Mouse (Mus musculus) limb, embryonic 14.5 days (tissue): ENCODE results near the gene Gstp2. TPM values are rescaled to one million over a fixed set of nuclear protein-coding genes. Genes with fewer than 3 reads are reported as not detected.

Experiments used
- ATAC-seq: fragments of 200-750 bp; cut with Nextera tagmentation; 2 replicates; pipeline ENCODE4 v1.8.0; 2017; ENCODE audit warnings: low read depth, moderate number of reproducible peaks, moderate TSS enrichment; ENCODE audit not compliant: low FRiP score
- DNase-seq: peaks from one replicate; pipeline ENCODE4 v3.0.0-alpha.2; 2015; ENCODE audit warnings: low spot score
- H3K27ac ChIP-seq: fragments of 300-500 bp; sonication (generic); replicated peaks from 2 replicates; pipeline ENCODE4 v1.5.1; 2014; ENCODE audit warnings: low read depth, mild to moderate bottlenecking, low read length, moderate library complexity, mixed read lengths
- H3K27me3 ChIP-seq: fragments of 300-500 bp; sonication (generic); 2 replicates; pipeline ENCODE4 v1.6.1; 2014; ENCODE audit warnings: low read length, mixed read lengths; ENCODE audit not compliant: control insufficient read depth, insufficient read depth
- H3K36me3 ChIP-seq: fragments of 300-500 bp; sonication (generic); 2 replicates; pipeline ENCODE4 v1.6.1; 2014; ENCODE audit warnings: mild to moderate bottlenecking, low read length, moderate library complexity, mixed read lengths; ENCODE audit not compliant: control insufficient read depth, insufficient read depth
- H3K4me1 ChIP-seq: fragments of 300-500 bp; sonication (generic); 2 replicates; pipeline ENCODE4 v1.6.1; 2014; ENCODE audit warnings: antibody characterized with exemption, low read length, mixed read lengths; ENCODE audit not compliant: control insufficient read depth, insufficient read depth
- H3K4me2 ChIP-seq: fragments of 300-500 bp; sonication (generic); replicated peaks from 2 replicates; pipeline ENCODE4 v1.6.1; 2014; ENCODE audit warnings: low read depth, mild to moderate bottlenecking, low read length, moderate library complexity; ENCODE audit not compliant: severe bottlenecking
- H3K4me3 ChIP-seq: fragments of 300-500 bp; sonication (generic); replicated peaks from 2 replicates; pipeline ENCODE4 v1.5.1; 2014; ENCODE audit warnings: low read length
- H3K9ac ChIP-seq: fragments of 300-500 bp; sonication (generic); 2 replicates; pipeline ENCODE4 v1.6.1; 2014; ENCODE audit warnings: mild to moderate bottlenecking, low read depth, low read length, moderate library complexity; ENCODE audit not compliant: severe bottlenecking
- H3K9me3 ChIP-seq: fragments of 300-500 bp; sonication (generic); 2 replicates; pipeline ENCODE4 v1.6.1; 2016; ENCODE audit warnings: low read length; ENCODE audit not compliant: control insufficient read depth
- POLR2A ChIP-seq: fragments of 200-500 bp; IDR thresholded peaks from 2 replicates; pipeline ENCODE4 v1.8.0; 2012; ENCODE audit warnings: inconsistent platforms, mild to moderate bottlenecking, moderate library complexity, borderline replicate concordance; ENCODE audit not compliant: insufficient read depth, insufficient read length; ENCODE audit errors: extremely low read depth
- WGBS: fragments of 180-500 bp; shearing (Covaris S2); extraction: QIAGEN DNeasy Blood & Tissue Kit; methylation state at CpG from one replicate; pipeline ENCODE4 v1.1.7; 2014; 5-methylcytosine and 5-hydroxymethylcytosine counted together
- polyA plus RNA-seq, 2 experiments: library from polyadenylated mRNA; depleted of rRNA in 1 of 2; stranded (reverse) in 1 of 2; unstranded in 1 of 2; fragments of >200 nt; fragmentation: Nextera tagmentation in 1 of 2; extraction: Ambion mirVana in 1 of 2; gene quantifications; 2 replicates each; pipeline versions ENCODE4 v1.2.1 to v1.2.3; 2012 to 2014

Gene Gstp2
- polyA plus RNA-seq, 2 experiments, result 1.7 to 10.8 TPM

DNA sequence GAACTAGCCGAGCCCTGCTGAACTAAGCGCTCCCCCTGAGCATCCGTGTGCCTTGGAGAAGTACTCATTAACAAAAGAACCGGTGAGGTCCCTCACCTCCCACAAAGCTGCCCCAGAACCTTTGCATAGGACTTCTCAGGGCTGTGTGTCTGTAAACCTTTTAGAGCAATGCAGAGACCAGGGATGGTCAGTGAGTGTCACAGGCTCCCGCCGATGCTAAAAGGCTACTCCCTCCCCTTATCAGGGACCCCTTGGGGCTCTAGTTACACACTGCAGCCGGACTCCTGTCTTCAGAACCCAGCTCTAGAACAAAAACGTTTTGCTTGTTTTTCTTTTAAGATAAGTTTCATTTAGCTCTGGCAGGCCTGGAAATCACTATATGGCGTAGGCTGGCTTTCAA lies 32.8 kb downstream of the Gstp2 start:
- DNase-seq (no peak), ATAC-seq (peak; percentile 28; the same call in 1 of the 2 replicates)
- no peaks in the 10 kb centered on the region for H3K9me3 ChIP-seq
- H3K27ac ChIP-seq, result 0 out of 2 replicates have a peak overlapping the region, but pooled peaks have one; percentile 33
- WGBS, result 22% methylated on average over 9 of the region's 9 CpGs
- H3K27me3 ChIP-seq, result no peaks in the 10 kb centered on the region
- peak overlapping the region; percentile 89 for H3K4me3 ChIP-seq
- peak overlapping the region; percentile 44; the same call in 1 of the 2 replicates for H3K9ac ChIP-seq
- peak overlapping the region; percentile 52 for H3K4me2 ChIP-seq
- peaks cover 30% of the 10 kb centered on the region for H3K36me3 ChIP-seq
- H3K4me1 ChIP-seq, result peaks cover 8% of the 10 kb centered on the region
- no peak for TF ChIP-seq POLR2A

DNA sequence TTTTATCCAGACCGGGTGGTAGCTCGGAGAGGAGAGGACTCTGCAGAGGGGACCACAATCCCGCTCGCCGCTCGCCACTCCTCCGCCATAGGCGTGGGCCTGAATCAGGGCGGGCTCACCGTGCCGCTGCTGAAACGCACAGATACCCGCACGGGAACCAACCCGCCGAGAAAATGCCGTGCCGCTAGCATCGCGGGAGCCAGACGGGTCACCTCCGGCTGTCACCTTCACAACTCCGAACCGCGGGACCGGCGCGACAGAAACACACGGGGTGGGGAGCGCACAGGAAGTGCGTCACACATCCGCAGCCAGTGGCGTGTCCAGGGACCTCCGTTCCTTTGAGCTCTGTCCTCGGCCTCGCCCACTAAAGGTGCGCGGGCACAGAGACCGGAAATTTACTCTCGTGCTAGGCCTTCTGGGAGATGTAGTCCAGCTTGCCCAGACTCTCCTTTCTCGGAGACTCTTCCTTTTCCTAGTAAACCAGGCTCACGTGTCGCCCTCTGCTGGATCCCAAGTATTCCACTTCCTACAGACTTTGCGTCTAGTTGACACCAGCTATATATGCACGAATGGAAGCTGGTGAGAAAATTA lies 33.3 kb downstream of the Gstp2 start, which contains the start of gene Ndufv1:
TSS of gene Ndufv1 (minus strand) at position 375 of the 591 bp plus-strand sequence.
- H3K4me3 ChIP-seq, result peak within 1 kb of the TSS; percentile 89
- no peak for TF ChIP-seq POLR2A
- WGBS, result 1% methylated on average over 45 of the region's 45 CpGs
- H3K9me3 ChIP-seq, result no peaks in the 10 kb centered on the region
- ATAC-seq (peak; percentile 99), DNase-seq (peak; percentile 99)
- H3K36me3 ChIP-seq, result peaks cover 35% of the 10 kb centered on the region
- H3K9ac ChIP-seq, result peak within 1 kb of the TSS; percentile 73
- peaks cover 8% of the 10 kb centered on the region for H3K4me1 ChIP-seq
- peak within 1 kb of the TSS; percentile 63; the same call in 1 of the 2 replicates for H3K27ac ChIP-seq
- H3K4me2 ChIP-seq, result peak within 1 kb of the TSS; percentile 57
- no peaks in the 10 kb centered on the region for H3K27me3 ChIP-seq

DNA sequence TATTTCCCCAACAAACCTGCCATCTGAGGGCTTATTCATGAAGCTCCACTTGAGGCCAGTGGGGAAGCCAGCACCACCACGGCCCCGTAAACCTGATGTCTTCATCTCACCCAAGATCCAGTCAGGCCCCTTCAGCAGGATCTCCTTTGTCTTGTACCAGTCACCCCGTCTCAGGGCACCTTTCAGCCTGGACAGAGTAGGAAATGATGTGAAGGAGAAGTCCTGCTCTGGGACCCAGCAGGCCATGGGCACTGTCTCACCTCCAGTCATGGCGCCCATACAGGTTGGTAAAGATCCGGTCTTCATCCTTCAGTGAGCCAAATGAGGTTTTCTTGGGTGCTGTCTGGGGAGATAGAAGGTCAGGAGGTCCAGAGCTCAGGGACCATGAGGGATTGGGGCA lies 34.7 kb downstream of the Gstp2 start:
- Histone ChIP-seq H3K4me3 (no peak overlapping the region), H3K9ac (no peak overlapping the region), H3K4me2 (no peak overlapping the region), H3K27me3 (no peaks in the 10 kb centered on the region), H3K36me3 (peaks cover 49% of the 10 kb centered on the region), H3K4me1 (peaks cover 8% of the 10 kb centered on the region), H3K9me3 (no peaks in the 10 kb centered on the region), H3K27ac (no peak overlapping the region)
- ATAC-seq, result no peak
- 89% methylated on average over 5 of the region's 5 CpGs for WGBS
- no peak for TF ChIP-seq POLR2A
- no peak for DNase-seq

DNA sequence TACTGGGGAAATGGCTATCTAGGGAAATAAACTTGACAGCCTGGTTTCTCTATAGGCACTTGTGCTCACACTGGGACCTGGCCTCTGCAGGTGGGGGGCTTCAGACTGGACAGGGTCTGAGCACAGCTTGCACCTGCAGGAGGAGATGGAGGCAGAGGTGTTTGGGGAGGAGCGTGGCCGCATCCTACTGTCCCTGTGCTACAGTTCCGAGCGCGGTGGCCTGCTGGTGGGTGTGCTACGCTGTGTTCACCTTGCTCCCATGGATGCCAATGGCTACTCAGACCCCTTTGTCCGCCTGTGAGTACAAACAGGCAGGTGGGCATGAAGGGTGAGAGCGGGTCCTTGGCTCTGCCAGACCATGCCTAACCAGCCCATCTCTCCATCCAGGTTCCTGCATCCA lies 39.9 kb downstream of the Gstp2 start:
- Histone ChIP-seq H3K9me3 (no peaks in the 10 kb centered on the region), H3K27me3 (no peaks in the 10 kb centered on the region), H3K9ac (no peak overlapping the region), H3K4me3 (no peak overlapping the region), H3K36me3 (peaks cover 62% of the 10 kb centered on the region), H3K4me1 (peaks cover 6% of the 10 kb centered on the region), H3K27ac (no peak overlapping the region), H3K4me2 (no peak overlapping the region)
- DNase-seq (no peak), ATAC-seq (no peak)
- WGBS, result 94% methylated on average over 8 of the region's 8 CpGs
- no peak for TF ChIP-seq POLR2A

DNA sequence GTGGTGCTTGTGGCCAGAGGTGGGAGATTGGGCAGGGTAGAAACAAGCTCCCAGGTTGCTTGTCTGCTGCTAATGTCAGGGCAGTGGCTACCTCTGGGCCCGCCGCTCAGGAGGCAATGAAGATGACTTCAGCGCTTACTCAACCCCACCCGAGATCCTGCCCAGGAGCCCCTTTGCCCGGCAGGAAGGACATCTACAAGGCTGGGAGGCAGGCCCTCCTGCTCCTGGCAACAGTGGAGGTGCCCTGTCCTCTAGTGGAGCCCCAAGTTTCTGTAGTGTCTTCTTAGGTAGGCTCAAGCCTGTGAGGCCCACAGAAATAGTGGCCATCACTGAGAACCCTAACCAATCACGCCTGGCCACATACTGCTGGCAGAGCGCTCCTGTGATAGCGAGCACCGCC lies 40.7 kb downstream of the Gstp2 start:
- no peaks in the 10 kb centered on the region for H3K9me3 ChIP-seq
- peaks cover 8% of the 10 kb centered on the region for H3K4me1 ChIP-seq
- WGBS, result 89% methylated on average over 9 of the region's 9 CpGs
- DNase-seq, result no peak
- H3K4me2 ChIP-seq, result no peak overlapping the region
- no peak overlapping the region for H3K9ac ChIP-seq
- H3K27ac ChIP-seq, result no peak overlapping the region
- no peak for ATAC-seq
- H3K4me3 ChIP-seq, result no peak overlapping the region
- no peaks in the 10 kb centered on the region for H3K27me3 ChIP-seq
- peaks cover 55% of the 10 kb centered on the region for H3K36me3 ChIP-seq
- no peak for TF ChIP-seq POLR2A

DNA sequence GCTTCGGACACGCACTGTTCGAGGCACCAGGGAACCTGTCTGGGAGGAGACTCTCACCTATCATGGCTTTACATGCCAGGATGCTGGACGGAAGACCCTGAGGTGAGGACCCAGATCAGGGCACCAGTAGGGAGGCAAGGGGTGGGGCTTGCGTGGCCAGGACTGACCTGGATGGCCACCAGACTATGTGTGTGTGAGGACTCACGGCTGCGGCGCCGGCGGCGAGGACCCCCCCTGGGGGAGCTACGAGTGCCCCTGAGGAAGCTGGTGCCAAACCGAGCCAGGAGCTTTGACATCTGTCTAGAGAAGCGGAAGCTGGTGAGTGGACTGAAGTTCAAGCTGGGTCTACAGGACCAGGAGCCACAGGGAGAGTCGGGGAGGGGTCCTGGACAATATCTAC lies 41.5 kb downstream of the Gstp2 start:
- no peak for TF ChIP-seq POLR2A
- WGBS, result 85% methylated on average over 15 of the region's 15 CpGs
- Histone ChIP-seq H3K9me3 (no peaks in the 10 kb centered on the region), H3K36me3 (peaks cover 48% of the 10 kb centered on the region), H3K4me1 (peaks cover 12% of the 10 kb centered on the region), H3K27ac (no peak overlapping the region), H3K4me3 (no peak overlapping the region), H3K27me3 (no peaks in the 10 kb centered on the region), H3K9ac (no peak overlapping the region), H3K4me2 (no peak overlapping the region)
- DNase-seq (no peak), ATAC-seq (no peak)
